ENCODE assay signal across 8 mouse cellular contexts in genomic region chr7:67953764-67954242, GRCm38 (mm10). TPM values are rescaled to one million over a fixed set of nuclear protein-coding genes. Genes with fewer than 3 reads are reported as not detected.
DNase-seq lines count a peak whose midpoint lies in the region; ATAC-seq and TF ChIP-seq lines count a peak whose summit lies in the region.

No protein-coding gene starts in this region.

- no peaks in the 10 kb centered on the region for H3K9me3 ChIP-seq in forebrain, embryonic 16.5 days (ENCODE audit: control insufficient read depth, low read length)
- H3K9me3 ChIP-seq in kidney, postnatal 0 days (replicated peaks; ENCODE audit: low read length) = no peaks in the 10 kb centered on the region
- H3K9me3 ChIP-seq in midbrain, embryonic 10.5 days (replicated peaks) = no peaks in the 10 kb centered on the region

- 0% methylated on average over 22 of the region's 23 CpGs for WGBS in forebrain, embryonic 16.5 days
- under 1% methylated on average over 22 of the region's 23 CpGs for WGBS in kidney, postnatal 0 days
- under 1% methylated on average over 22 of the region's 23 CpGs for WGBS in midbrain, embryonic 10.5 days

- H3K9ac ChIP-seq in forebrain, embryonic 16.5 days (replicated peaks; ENCODE audit: low read depth, low read length) = peak overlapping the region; percentile 98
- H3K9ac ChIP-seq in kidney, postnatal 0 days (ENCODE audit: low read depth, low read length) = peak overlapping the region; percentile 96

- H3K36me3 ChIP-seq in forebrain, embryonic 16.5 days (ENCODE audit: control insufficient read depth, insufficient read depth) = no peaks in the 10 kb centered on the region
- H3K36me3 ChIP-seq in kidney, postnatal 0 days (ENCODE audit: insufficient read depth, low read length) = no peaks in the 10 kb centered on the region
- H3K36me3 ChIP-seq in midbrain, embryonic 10.5 days = no peaks in the 10 kb centered on the region

- peak overlapping the region; percentile 99 for H3K4me2 ChIP-seq in forebrain, embryonic 16.5 days (ENCODE audit: low read length)
- peak overlapping the region; percentile 87 for H3K4me2 ChIP-seq in kidney, postnatal 0 days (ENCODE audit: low read length)

- TF ChIP-seq CTCF in kidney, postnatal 0 days (IDR thresholded peaks at IDR 0.05; ENCODE audit: low read depth) = no peak

- H3K27me3 ChIP-seq in forebrain, embryonic 16.5 days (replicated peaks; ENCODE audit: control insufficient read depth, insufficient read depth, low read length) = no peaks in the 10 kb centered on the region
- no peaks in the 10 kb centered on the region for H3K27me3 ChIP-seq in kidney, postnatal 0 days (ENCODE audit: insufficient read depth, low read length)
- H3K27me3 ChIP-seq in midbrain, embryonic 10.5 days (ENCODE audit: low read depth, poor library complexity, severe bottlenecking) = peaks cover 7% of the 10 kb centered on the region; the same call in 1 of the 2 replicates

- peak overlapping the region; percentile 91 for H3K4me3 ChIP-seq in forebrain, embryonic 16.5 days (replicated peaks; ENCODE audit: low read length)
- peak overlapping the region; percentile 94 for H3K4me3 ChIP-seq in kidney, postnatal 0 days (replicated peaks; ENCODE audit: low read depth, low read length)
- peak overlapping the region; percentile 99 for H3K4me3 ChIP-seq in midbrain, embryonic 10.5 days

- H3K4me1 ChIP-seq in forebrain, embryonic 16.5 days (replicated peaks; ENCODE audit: control insufficient read depth, insufficient read depth, low read length) = peaks cover 38% of the 10 kb centered on the region
- H3K4me1 ChIP-seq in kidney, postnatal 0 days (replicated peaks; ENCODE audit: insufficient read depth, low read length) = peaks cover 20% of the 10 kb centered on the region
- H3K4me1 ChIP-seq in midbrain, embryonic 10.5 days = peaks cover 65% of the 10 kb centered on the region

- ATAC-seq in forebrain, embryonic 16.5 days = no peak
- ATAC-seq in kidney, postnatal 0 days (replicated peaks; ENCODE audit: low FRiP score, low read depth) = no peak
- no peak for ATAC-seq in frontal cortex, adult (ENCODE audit: low TSS enrichment)

- DNase-seq in cerebellum, postnatal 25 days = peak; percentile 31 to 33
- DNase-seq in cerebellum, adult 11 months = no peak
- peak; percentile 65 for DNase-seq in NIH3T3 (ENCODE audit: low read depth)
- DNase-seq in kidney, postnatal 0 days (ENCODE audit: low spot score) = peak; percentile 64
- DNase-seq in midbrain, embryonic 10.5 days (ENCODE audit: low spot score) = peak; percentile 47
- DNase-seq in spleen, postnatal 36 days (ENCODE audit: low spot score in 2 of 2) = no peak

- no peak overlapping the region for H3K27ac ChIP-seq in forebrain, embryonic 16.5 days (ENCODE audit: low read length)
- H3K27ac ChIP-seq in kidney, postnatal 0 days = peak overlapping the region; percentile 100
- peak overlapping the region; percentile 100 for H3K27ac ChIP-seq in midbrain, embryonic 10.5 days (replicated peaks)

RNA-seq across cellular contexts. Expression of gene Igf1r, which starts 1.2 kb away (rescaled TPM):
- polyA plus RNA-seq in forebrain, embryonic 16.5 days (2015; fragmentation: Nextera tagmentation; extraction: Ambion mirVana) = 25.2 and 27.1 TPM in 2 replicates
- polyA plus RNA-seq in kidney, postnatal 0 days (2015; fragmentation: Nextera tagmentation; extraction: Ambion mirVana) = 18.1 and 18.4 TPM in 2 replicates
- 17.0 and 21.6 TPM in 2 replicates for polyA plus RNA-seq in midbrain, embryonic 10.5 days (2016; fragmentation: Nextera tagmentation; extraction: Ambion mirVana)

Comparison
In these comparisons a context has a peak if more than half of its experiments do, and no peak if none do; other contexts are left out.
1. DNase-seq: peak in cerebellum, postnatal 25 days (2 of 2), NIH3T3 (single experiment), kidney, postnatal 0 days (single experiment) and midbrain, embryonic 10.5 days (single experiment); none in cerebellum, adult 11 months (single experiment) and spleen, postnatal 36 days (0 of 2).
2. Peak in every context shown above with its lines, with median percentiles within 50 percentile points of each other: H3K4me3 ChIP-seq.